Mouse (Mus musculus) intestine, embryonic 16.5 days (tissue): ENCODE measurements around the gene Sirpb1a. TPM values are rescaled to one million over a fixed set of nuclear protein-coding genes. Genes with fewer than 3 reads are reported as not detected.

Experiments
- ATAC-seq: fragments of 200-750 bp; cut with Nextera tagmentation; 2 replicates; pipeline ENCODE4 v1.8.0; 2017; ENCODE audit warnings: moderate TSS enrichment, moderate library complexity
- H3K27ac ChIP-seq: fragments of 300-500 bp; sonication (generic); 2 replicates; pipeline ENCODE4 v1.5.1; 2014; ENCODE audit warnings: mild to moderate bottlenecking, low read length
- H3K27me3 ChIP-seq: fragments of 300-500 bp; sonication (generic); replicated peaks from 2 replicates; pipeline ENCODE4 v1.6.1; 2014; ENCODE audit warnings: low read length, control low read depth, mixed read lengths; ENCODE audit not compliant: control insufficient read depth, insufficient read depth
- H3K36me3 ChIP-seq: fragments of 300-500 bp; sonication (generic); 2 replicates; pipeline ENCODE4 v1.6.1; 2014; ENCODE audit warnings: low read length, control low read depth; ENCODE audit not compliant: control insufficient read depth, insufficient read depth
- H3K4me1 ChIP-seq: fragments of 300-500 bp; sonication (generic); 2 replicates; pipeline ENCODE4 v1.6.1; 2014; ENCODE audit warnings: low read length, control low read depth, mixed read lengths; ENCODE audit not compliant: control insufficient read depth, insufficient read depth
- H3K4me2 ChIP-seq: fragments of 300-500 bp; sonication (generic); 2 replicates; pipeline ENCODE4 v1.6.1; 2014; ENCODE audit warnings: low read depth, low read length, control low read depth
- H3K4me3 ChIP-seq: fragments of 300-500 bp; sonication (generic); 2 replicates; pipeline ENCODE4 v1.5.1; 2014; ENCODE audit warnings: mild to moderate bottlenecking, low read length
- H3K9ac ChIP-seq: fragments of 300-500 bp; sonication (generic); 2 replicates; pipeline ENCODE4 v1.6.1; 2014; ENCODE audit warnings: low read depth, low read length
- H3K9me3 ChIP-seq: fragments of 300-500 bp; sonication (generic); 2 replicates; pipeline ENCODE4 v1.6.1; 2016; ENCODE audit warnings: low read length, control low read depth; ENCODE audit not compliant: control insufficient read depth
- WGBS: fragments of 180-500 bp; shearing (Covaris S2); extraction: QIAGEN DNeasy Blood & Tissue Kit; methylation state at CpG from one replicate; pipeline ENCODE4 v1.1.7; 2014; 5-methylcytosine and 5-hydroxymethylcytosine counted together
- polyA plus RNA-seq: library from polyadenylated mRNA; unstranded; fragments of >200 nt; fragmentation: Nextera tagmentation; extraction: Ambion mirVana; gene quantifications from 2 replicates; pipeline ENCODE4 v1.2.1, GENCODE M21; 2015

Sirpb1a gene
- polyA plus RNA-seq, 1 experiment from 2014 or later, result not detected

- no peaks in the 10 kb centered on the region for H3K27me3 ChIP-seq
- no peak overlapping the region for H3K4me2 ChIP-seq
- H3K4me1 ChIP-seq, result no peaks in the 10 kb centered on the region
- H3K9me3 ChIP-seq, result no peaks in the 10 kb centered on the region
- ATAC-seq, result no peak
- no peaks in the 10 kb centered on the region for H3K36me3 ChIP-seq
- no peak overlapping the region for H3K27ac ChIP-seq
- no peak overlapping the region for H3K9ac ChIP-seq
- H3K4me3 ChIP-seq, result no peak overlapping the region
- 71% methylated on average over 2 of the region's 2 CpGs for whole genome bisulfite sequencing
These were observed 92.1 kb downstream of the Sirpb1a start for GRCm38 (mm10) chr3:15334182-15334581.

GRCm38 (mm10) chr3:15332063-15332462 lies 94.3 kb downstream of the Sirpb1a start, which contains the start of gene Gm9733:
Gm9733 (minus strand) TSS chr3:15332302.
- H3K36me3 ChIP-seq, result no peaks in the 10 kb centered on the region
- no peaks in the 10 kb centered on the region for H3K9me3 ChIP-seq
- no peak within 1 kb of the TSS for H3K4me3 ChIP-seq
- no peaks in the 10 kb centered on the region for H3K27me3 ChIP-seq
- H3K27ac ChIP-seq, result no peak within 1 kb of the TSS
- H3K4me1 ChIP-seq, result no peaks in the 10 kb centered on the region
- 86% methylated on average over 3 of the region's 3 CpGs for WGBS
- no peak for ATAC-seq
- no peak within 1 kb of the TSS for H3K9ac ChIP-seq
- H3K4me2 ChIP-seq, result no peak within 1 kb of the TSS

- Histone ChIP-seq H3K27me3 (no peaks in the 10 kb centered on the region), H3K9ac (no peak overlapping the region), H3K27ac (no peak overlapping the region), H3K4me1 (no peaks in the 10 kb centered on the region), H3K36me3 (no peaks in the 10 kb centered on the region), H3K4me3 (no peak overlapping the region), H3K4me2 (no peak overlapping the region), H3K9me3 (no peaks in the 10 kb centered on the region)
- WGBS, result 73% methylated on average over 3 of the region's 3 CpGs
- no peak for ATAC-seq
These were observed 94.8 kb downstream of the Sirpb1a start for GRCm38 (mm10) chr3:15331545-15331944.

GRCm38 (mm10) chr3:15329549-15329948 lies 96.8 kb downstream of the Sirpb1a start:
- H3K4me2 ChIP-seq, result no peak overlapping the region
- no peak for ATAC-seq
- H3K27me3 ChIP-seq, result no peaks in the 10 kb centered on the region
- H3K9me3 ChIP-seq, result no peaks in the 10 kb centered on the region
- H3K4me3 ChIP-seq, result no peak overlapping the region
- no peaks in the 10 kb centered on the region for H3K36me3 ChIP-seq
- H3K4me1 ChIP-seq, result no peaks in the 10 kb centered on the region
- no peak overlapping the region for H3K27ac ChIP-seq
- H3K9ac ChIP-seq, result no peak overlapping the region

Other genes with a start within 250 kb of the Sirpb1a start
- gene Gm9733, start 94.2 kb downstream of the Sirpb1a start, polyA plus RNA-seq, result 0.31 and 0.32 TPM in 2 replicates
- gene Sirpb1b, start 148.5 kb upstream of the Sirpb1a start, polyA plus RNA-seq, result 0.10 and 0.21 TPM in 2 replicates